Mouse (Mus musculus) limb, embryonic 14.5 days (tissue): ENCODE results near the gene Atpaf1. TPM values are rescaled to one million over a fixed set of nuclear protein-coding genes. Genes with fewer than 3 reads are reported as not detected.

Source experiments
- ATAC-seq: fragments of 200-750 bp; cut with Nextera tagmentation; 2 replicates; pipeline ENCODE4 v1.8.0; 2017; ENCODE audit warnings: low read depth, moderate number of reproducible peaks, moderate TSS enrichment; ENCODE audit not compliant: low FRiP score
- DNase-seq: peaks from one replicate; pipeline ENCODE4 v3.0.0-alpha.2; 2015; ENCODE audit warnings: low spot score
- H3K27ac ChIP-seq: fragments of 300-500 bp; sonication (generic); replicated peaks from 2 replicates; pipeline ENCODE4 v1.5.1; 2014; ENCODE audit warnings: low read depth, mild to moderate bottlenecking, low read length, moderate library complexity, mixed read lengths
- H3K27me3 ChIP-seq: fragments of 300-500 bp; sonication (generic); 2 replicates; pipeline ENCODE4 v1.6.1; 2014; ENCODE audit warnings: low read length, mixed read lengths; ENCODE audit not compliant: control insufficient read depth, insufficient read depth
- H3K36me3 ChIP-seq: fragments of 300-500 bp; sonication (generic); 2 replicates; pipeline ENCODE4 v1.6.1; 2014; ENCODE audit warnings: mild to moderate bottlenecking, low read length, moderate library complexity, mixed read lengths; ENCODE audit not compliant: control insufficient read depth, insufficient read depth
- H3K4me1 ChIP-seq: fragments of 300-500 bp; sonication (generic); 2 replicates; pipeline ENCODE4 v1.6.1; 2014; ENCODE audit warnings: antibody characterized with exemption, low read length, mixed read lengths; ENCODE audit not compliant: control insufficient read depth, insufficient read depth
- H3K4me2 ChIP-seq: fragments of 300-500 bp; sonication (generic); replicated peaks from 2 replicates; pipeline ENCODE4 v1.6.1; 2014; ENCODE audit warnings: low read depth, mild to moderate bottlenecking, low read length, moderate library complexity; ENCODE audit not compliant: severe bottlenecking
- H3K4me3 ChIP-seq: fragments of 300-500 bp; sonication (generic); replicated peaks from 2 replicates; pipeline ENCODE4 v1.5.1; 2014; ENCODE audit warnings: low read length
- H3K9ac ChIP-seq: fragments of 300-500 bp; sonication (generic); 2 replicates; pipeline ENCODE4 v1.6.1; 2014; ENCODE audit warnings: mild to moderate bottlenecking, low read depth, low read length, moderate library complexity; ENCODE audit not compliant: severe bottlenecking
- H3K9me3 ChIP-seq: fragments of 300-500 bp; sonication (generic); 2 replicates; pipeline ENCODE4 v1.6.1; 2016; ENCODE audit warnings: low read length; ENCODE audit not compliant: control insufficient read depth
- POLR2A ChIP-seq: fragments of 200-500 bp; IDR thresholded peaks from 2 replicates; pipeline ENCODE4 v1.8.0; 2012; ENCODE audit warnings: inconsistent platforms, mild to moderate bottlenecking, moderate library complexity, borderline replicate concordance; ENCODE audit not compliant: insufficient read depth, insufficient read length; ENCODE audit errors: extremely low read depth
- WGBS: fragments of 180-500 bp; shearing (Covaris S2); extraction: QIAGEN DNeasy Blood & Tissue Kit; methylation state at CpG from one replicate; pipeline ENCODE4 v1.1.7; 2014; 5-methylcytosine and 5-hydroxymethylcytosine counted together
- polyA plus RNA-seq, 2 experiments: library from polyadenylated mRNA; depleted of rRNA in 1 of 2; stranded (reverse) in 1 of 2; unstranded in 1 of 2; fragments of >200 nt; fragmentation: Nextera tagmentation in 1 of 2; extraction: Ambion mirVana in 1 of 2; gene quantifications; 2 replicates each; pipeline versions ENCODE4 v1.2.1 to v1.2.3; 2012 to 2014

Atpaf1 gene
- polyA plus RNA-seq, 2 experiments, result 29.9 to 57.1 TPM

- peaks cover 44% of the 10 kb centered on the region for H3K36me3 ChIP-seq
- H3K9ac ChIP-seq, result no peak overlapping the region
Measured at GRCm38 (mm10) chr4:115799981-115800380, 15.4 kb downstream of the Atpaf1 start.

GRCm38 (mm10) chr4:115812326-115812725, 27.7 kb downstream of the Atpaf1 start:
- Histone ChIP-seq H3K27me3 (no peaks in the 10 kb centered on the region), H3K4me2 (no peak overlapping the region), H3K36me3 (peaks cover 46% of the 10 kb centered on the region), H3K9me3 (no peaks in the 10 kb centered on the region), H3K27ac (no peak overlapping the region), H3K9ac (no peak overlapping the region), H3K4me1 (no peaks in the 10 kb centered on the region), H3K4me3 (no peak overlapping the region)
- ATAC-seq (no peak), DNase-seq (no peak)
- no peak for TF ChIP-seq POLR2A
- 90% methylated on average over 4 of the region's 4 CpGs for WGBS

More at GRCm38 (mm10) chr4:115799981-115800380, 15.4 kb downstream of the Atpaf1 start:
- Histone ChIP-seq H3K9me3 (no peaks in the 10 kb centered on the region), H3K4me3 (no peak overlapping the region), H3K4me1 (0 out of 2 replicates have a peak, but pooled peaks cover 1% of the 10 kb centered on the region), H3K27ac (no peak overlapping the region), H3K27me3 (no peaks in the 10 kb centered on the region), H3K4me2 (no peak overlapping the region)
- 85% methylated on average over 3 of the region's 3 CpGs for WGBS
- no peak for TF ChIP-seq POLR2A
- DNase-seq (no peak), ATAC-seq (no peak)

GRCm38 (mm10) chr4:115815606-115816005, 31.0 kb downstream of the Atpaf1 start:
- H3K4me2 ChIP-seq, result no peak overlapping the region
- H3K9ac ChIP-seq, result no peak overlapping the region
- H3K27ac ChIP-seq, result no peak overlapping the region
- H3K36me3 ChIP-seq, result peaks cover 41% of the 10 kb centered on the region
- H3K4me1 ChIP-seq, result no peaks in the 10 kb centered on the region
- TF ChIP-seq POLR2A, result no peak
- 88% methylated on average over 5 of the region's 5 CpGs for WGBS
- H3K9me3 ChIP-seq, result no peaks in the 10 kb centered on the region
- no peak for ATAC-seq
- no peak for DNase-seq
- no peak overlapping the region for H3K4me3 ChIP-seq
- H3K27me3 ChIP-seq, result no peaks in the 10 kb centered on the region

GRCm38 (mm10) chr4:115820199-115820598, 35.6 kb downstream of the Atpaf1 start:
- Histone ChIP-seq H3K4me3 (no peak overlapping the region), H3K4me1 (no peaks in the 10 kb centered on the region), H3K36me3 (0 out of 2 replicates have a peak, but pooled peaks cover 12% of the 10 kb centered on the region), H3K27me3 (no peaks in the 10 kb centered on the region), H3K9ac (no peak overlapping the region), H3K9me3 (no peaks in the 10 kb centered on the region), H3K27ac (no peak overlapping the region), H3K4me2 (no peak overlapping the region)
- no peak for TF ChIP-seq POLR2A
- DNase-seq, result no peak
- WGBS, result 72% methylated on average over 3 of the region's 3 CpGs
- no peak for ATAC-seq

GRCm38 (mm10) chr4:115820944-115821343, 36.3 kb downstream of the Atpaf1 start:
- Histone ChIP-seq H3K27me3 (no peaks in the 10 kb centered on the region), H3K36me3 (0 out of 2 replicates have a peak, but pooled peaks cover 5% of the 10 kb centered on the region), H3K4me2 (no peak overlapping the region), H3K9ac (no peak overlapping the region), H3K9me3 (no peaks in the 10 kb centered on the region), H3K27ac (no peak overlapping the region), H3K4me1 (no peaks in the 10 kb centered on the region), H3K4me3 (no peak overlapping the region)
- TF ChIP-seq POLR2A, result no peak
- ATAC-seq (no peak), DNase-seq (no peak)
- WGBS, result 67% methylated on average over 3 of the region's 3 CpGs

- Histone ChIP-seq H3K9ac (no peak overlapping the region), H3K4me2 (no peak overlapping the region), H3K36me3 (no peaks in the 10 kb centered on the region), H3K27me3 (no peaks in the 10 kb centered on the region), H3K27ac (no peak overlapping the region), H3K9me3 (no peaks in the 10 kb centered on the region), H3K4me1 (no peaks in the 10 kb centered on the region), H3K4me3 (no peak overlapping the region)
- DNase-seq (no peak), ATAC-seq (no peak)
- TF ChIP-seq POLR2A, result no peak
Measured at GRCm38 (mm10) chr4:115821431-115821830, 36.8 kb downstream of the Atpaf1 start.
